Mouse (Mus musculus): ENCODE measurements around the gene Mea1.

Gene Mea1

GRCm38 (mm10) chr17:46678416-46678815 is at the start of gene Mea1:
Gene Mea1 (plus strand): TSS chr17:46678793.
- no peak for DNase-seq (ENCODE audit: low spot score)

- no peak for DNase-seq (ENCODE audit: low spot score)
Observed at GRCm38 (mm10) chr17:46629685-46630441, 48.7 kb upstream of the Mea1 start.

GRCm38 (mm10) chr17:46636831-46637523 is 41.6 kb upstream of the Mea1 start:
- no peak for DNase-seq (ENCODE audit: low spot score)

GRCm38 (mm10) chr17:46639929-46640328 is 38.7 kb upstream of the Mea1 start:
- no peak for DNase-seq (ENCODE audit: low spot score)

- no peak for DNase-seq (ENCODE audit: low spot score)
Observed at GRCm38 (mm10) chr17:46642060-46642459, 36.5 kb upstream of the Mea1 start.

GRCm38 (mm10) chr17:46644152-46644805 is 34.3 kb upstream of the Mea1 start:
- no peak for DNase-seq (ENCODE audit: low spot score)

GRCm38 (mm10) chr17:46644916-46645475 is 33.6 kb upstream of the Mea1 start:
- no peak for DNase-seq (ENCODE audit: low spot score)

- DNase-seq (ENCODE audit: low spot score), result peak; percentile 99
Observed at GRCm38 (mm10) chr17:46645561-46646321, 32.9 kb upstream of the Mea1 start, which contains the start of the genes Klc4 and Mrpl2. Gene Klc4 (minus strand): TSS chr17:46646022. Gene Mrpl2 (plus strand): TSS chr17:46646229.

GRCm38 (mm10) chr17:46646322-46646662 is 32.3 kb upstream of the Mea1 start:
- DNase-seq (ENCODE audit: low spot score), result no peak

- no peak for DNase-seq (ENCODE audit: low spot score)
Observed at GRCm38 (mm10) chr17:46647279-46647678, 31.3 kb upstream of the Mea1 start.

GRCm38 (mm10) chr17:46648436-46648835 is 30.2 kb upstream of the Mea1 start:
- no peak for DNase-seq (ENCODE audit: low spot score)

GRCm38 (mm10) chr17:46649811-46650210 is 28.8 kb upstream of the Mea1 start:
- no peak for DNase-seq (ENCODE audit: low spot score)

- DNase-seq (ENCODE audit: low spot score), result peak; percentile 73
Observed at GRCm38 (mm10) chr17:46650232-46651031, 28.2 kb upstream of the Mea1 start, which contains the start of gene Cul7. Gene Cul7 (plus strand): TSS chr17:46650337.

GRCm38 (mm10) chr17:46651292-46651691 is 27.3 kb upstream of the Mea1 start:
- no peak for DNase-seq (ENCODE audit: low spot score)

- DNase-seq (ENCODE audit: low spot score), result no peak
Observed at GRCm38 (mm10) chr17:46651755-46652547, 26.6 kb upstream of the Mea1 start.

- no peak for DNase-seq (ENCODE audit: low spot score)
Observed at GRCm38 (mm10) chr17:46656054-46656453, 22.5 kb upstream of the Mea1 start.

GRCm38 (mm10) chr17:46661351-46661750 is 17.2 kb upstream of the Mea1 start:
- DNase-seq (ENCODE audit: low spot score), result no peak

- DNase-seq (ENCODE audit: low spot score), result no peak
Observed at GRCm38 (mm10) chr17:46661981-46662380, 16.6 kb upstream of the Mea1 start.

GRCm38 (mm10) chr17:46662730-46663129 is 15.9 kb upstream of the Mea1 start:
- DNase-seq (ENCODE audit: low spot score), result no peak

- DNase-seq (ENCODE audit: low spot score), result no peak
Observed at GRCm38 (mm10) chr17:46667712-46668111, 10.9 kb upstream of the Mea1 start.
